Mouse (Mus musculus): Measurements from ENCODE around the gene Gata2. TPM values are rescaled to one million over a fixed set of nuclear protein-coding genes. Genes with fewer than 3 reads are reported as not detected.

The Gata2 gene
- polyA plus RNA-seq, 1 experiment from 2014 or later = 31.6 TPM

- Histone ChIP-seq H3K27ac (replicated peaks; ENCODE audit: low read depth, low read length) (no peak overlapping the region), H3K9ac (ENCODE audit: low read depth, low read length) (no peak overlapping the region), H3K9me3 (ENCODE audit: control insufficient read depth, low read length) (no peaks in the 10 kb centered on the region), H3K27me3 (replicated peaks; ENCODE audit: control insufficient read depth, insufficient read depth, low read length) (no peaks in the 10 kb centered on the region), H3K4me1 (ENCODE audit: control insufficient read depth, insufficient read depth, low read length) (no peaks in the 10 kb centered on the region), H3K36me3 (ENCODE audit: control insufficient read depth, insufficient read depth, low read length) (0 out of 2 replicates have a peak, but pooled peaks cover 5% of the 10 kb centered on the region), H3K4me3 (ENCODE audit: low read depth, low read length) (no peak overlapping the region), H3K4me2 (ENCODE audit: low read depth, low read length) (no peak overlapping the region)
- DNase-seq (ENCODE audit: low spot score) (no peak), ATAC-seq (ENCODE audit: low read depth) (no peak)
- 83% methylated on average over 7 of the region's 7 CpGs for WGBS
Measured at GRCm38 (mm10) chr6:88251798-88252478, 58.2 kb downstream of the Gata2 start.

GRCm38 (mm10) chr6:88254082-88254481, 60.4 kb downstream of the Gata2 start:
- Histone ChIP-seq H3K4me3 (ENCODE audit: low read depth, low read length) (no peak overlapping the region), H3K4me2 (ENCODE audit: low read depth, low read length) (no peak overlapping the region), H3K4me1 (ENCODE audit: control insufficient read depth, insufficient read depth, low read length) (no peaks in the 10 kb centered on the region), H3K27me3 (replicated peaks; ENCODE audit: control insufficient read depth, insufficient read depth, low read length) (no peaks in the 10 kb centered on the region), H3K9me3 (ENCODE audit: control insufficient read depth, low read length) (no peaks in the 10 kb centered on the region), H3K9ac (ENCODE audit: low read depth, low read length) (no peak overlapping the region), H3K36me3 (ENCODE audit: control insufficient read depth, insufficient read depth, low read length) (0 out of 2 replicates have a peak, but pooled peaks cover 13% of the 10 kb centered on the region), H3K27ac (replicated peaks; ENCODE audit: low read depth, low read length) (no peak overlapping the region)
- ATAC-seq (ENCODE audit: low read depth) = no peak
- 77% methylated on average over 6 of the region's 6 CpGs for WGBS
- no peak for DNase-seq (ENCODE audit: low spot score)

GRCm38 (mm10) chr6:88255435-88255834, 61.7 kb downstream of the Gata2 start:
- WGBS = 81% methylated on average over 4 of the region's 4 CpGs
- no peaks in the 10 kb centered on the region for H3K4me1 ChIP-seq (ENCODE audit: control insufficient read depth, insufficient read depth, low read length)

More at GRCm38 (mm10) chr6:88255435-88255834, 61.7 kb downstream of the Gata2 start:
- Histone ChIP-seq H3K27ac (replicated peaks; ENCODE audit: low read depth, low read length) (no peak overlapping the region), H3K4me3 (ENCODE audit: low read depth, low read length) (no peak overlapping the region), H3K36me3 (ENCODE audit: control insufficient read depth, insufficient read depth, low read length) (0 out of 2 replicates have a peak, but pooled peaks cover 13% of the 10 kb centered on the region), H3K9me3 (ENCODE audit: control insufficient read depth, low read length) (no peaks in the 10 kb centered on the region), H3K4me2 (ENCODE audit: low read depth, low read length) (no peak overlapping the region), H3K9ac (ENCODE audit: low read depth, low read length) (no peak overlapping the region), H3K27me3 (replicated peaks; ENCODE audit: control insufficient read depth, insufficient read depth, low read length) (no peaks in the 10 kb centered on the region)
- DNase-seq (ENCODE audit: low spot score) = no peak
- ATAC-seq (ENCODE audit: low read depth) = no peak

Other genes with a start within 250 kb of the Gata2 start
- gene H1fx, start 212.3 kb upstream of the Gata2 start, polyA plus RNA-seq (2014; fragmentation: Nextera tagmentation; extraction: Ambion mirVana) = 28.7 and 33.0 TPM in 2 replicates
- gene Rab7, start 148.6 kb upstream of the Gata2 start, polyA plus RNA-seq (2014; fragmentation: Nextera tagmentation; extraction: Ambion mirVana) = 240 and 244 TPM in 2 replicates
- 391 and 414 TPM in 2 replicates for gene Rpn1, start 109.4 kb upstream of the Gata2 start, polyA plus RNA-seq (2014; fragmentation: Nextera tagmentation; extraction: Ambion mirVana)
- gene Dnajb8, start 28.4 kb downstream of the Gata2 start, polyA plus RNA-seq (2014; fragmentation: Nextera tagmentation; extraction: Ambion mirVana) = not detected in 2 replicates